Mouse (Mus musculus) lung, postnatal 25 days (tissue): ENCODE measurements around the gene Tnr.
A peak's percentile ranks its signal among the peaks of the same experiment; 100 is the strongest.

Experiments
- DNase-seq: peaks from one replicate; pipeline ENCODE4 v3.0.0; 2022; ENCODE audit warnings: low spot score

The Tnr gene

GRCm38 (mm10) chr1:159717016-159717415 lies 193.4 kb downstream of the Tnr start:
- DNase-seq: no peak

- DNase-seq: no peak
Observed at GRCm38 (mm10) chr1:159723733-159724132, 200.2 kb downstream of the Tnr start.

DNA sequence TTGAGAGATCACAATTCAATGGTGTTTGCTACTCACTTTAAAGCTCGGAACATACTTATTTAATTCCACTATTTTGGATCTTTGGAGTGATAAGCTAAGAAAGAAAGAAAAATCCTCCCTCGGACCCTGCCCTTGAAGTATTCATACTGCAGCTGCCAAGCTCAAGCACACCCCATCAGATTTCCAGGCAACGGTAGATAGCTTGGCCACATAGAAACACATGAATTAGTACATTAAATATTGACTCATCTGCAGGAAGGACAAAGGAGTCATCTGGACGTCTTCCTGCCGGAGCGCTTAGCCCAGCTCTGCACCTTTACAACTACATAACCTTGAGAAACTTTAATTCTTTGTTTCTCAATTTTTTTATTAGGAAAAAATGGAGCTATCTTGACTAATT lies 205.7 kb downstream of the Tnr start:
- DNase-seq: no peak

DNA sequence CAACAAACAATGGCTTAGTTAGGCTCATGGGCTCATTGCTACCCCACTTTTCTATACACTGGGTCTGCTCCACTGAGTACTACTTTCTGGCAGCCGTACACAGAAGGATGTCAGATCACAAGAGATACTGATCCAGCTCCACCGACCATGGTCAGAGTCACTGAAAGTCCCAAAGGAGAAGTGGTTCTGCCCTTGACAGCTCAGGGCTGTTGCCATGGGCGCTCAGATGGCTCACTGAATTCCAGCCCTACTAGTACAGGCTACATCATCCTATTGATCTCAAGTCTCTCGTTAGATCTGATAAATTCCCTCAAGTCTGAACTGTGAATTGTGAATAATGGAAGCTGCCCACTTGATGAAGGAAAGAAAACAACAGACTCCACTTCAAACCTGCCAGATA lies 207.3 kb downstream of the Tnr start:
- no peak for DNase-seq

- DNase-seq: no peak
Observed at GRCm38 (mm10) chr1:159735099-159735498, 211.5 kb downstream of the Tnr start.

GRCm38 (mm10) chr1:159739478-159739877 lies 215.9 kb downstream of the Tnr start:
- DNase-seq: no peak

DNA sequence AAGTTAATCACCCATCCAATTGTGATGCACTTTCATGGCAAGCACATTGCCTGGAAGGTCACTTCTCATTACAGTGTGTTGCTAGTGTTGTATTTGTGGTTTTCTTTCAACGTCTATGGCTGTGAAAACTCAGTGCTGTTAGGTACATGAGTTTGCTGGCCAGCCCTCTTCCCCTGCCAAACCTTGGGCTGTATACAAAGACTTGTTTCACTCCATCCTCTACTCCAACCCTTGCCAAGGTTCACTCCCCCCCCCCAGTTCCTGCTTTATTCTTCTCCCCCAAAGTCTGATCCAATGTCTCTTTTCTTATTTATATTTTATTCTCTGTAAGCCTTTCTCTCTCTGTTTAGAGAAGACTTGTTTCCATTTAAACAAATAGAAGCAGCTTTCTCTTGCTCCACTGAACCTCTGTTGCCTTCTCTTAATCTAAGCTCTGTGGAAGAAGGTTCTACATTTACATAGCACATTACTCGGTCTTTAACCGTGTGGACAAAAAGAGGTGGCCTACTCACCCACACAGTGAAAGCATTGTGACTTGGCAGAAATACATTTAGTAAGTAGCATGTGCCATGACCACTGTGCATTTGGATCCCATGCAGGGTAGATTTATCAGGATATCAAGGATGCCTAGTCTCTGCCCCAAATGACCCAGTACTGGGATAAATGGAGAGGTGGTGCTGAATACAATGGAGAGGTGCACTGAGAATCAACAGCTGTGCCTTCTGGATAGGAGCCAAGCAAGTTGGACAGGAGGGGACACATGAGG lies 217.9 kb downstream of the Tnr start:
- no peak for DNase-seq

DNA sequence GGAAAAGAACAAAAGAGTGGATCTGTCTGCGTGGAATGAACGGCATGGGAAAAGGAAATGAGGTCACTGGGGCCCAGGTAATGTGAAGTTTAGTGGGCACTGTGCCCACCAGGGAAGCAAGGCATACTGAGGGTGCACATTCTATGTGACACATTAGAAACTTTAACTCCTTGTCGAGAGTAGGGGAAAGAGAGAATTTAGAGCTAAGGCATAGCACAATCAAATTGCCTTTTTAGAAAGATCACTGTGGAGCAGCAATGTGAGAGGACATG lies 218.4 kb downstream of the Tnr start:
- DNase-seq: no peak

- no peak for DNase-seq
Observed at GRCm38 (mm10) chr1:159743744-159744253, 220.2 kb downstream of the Tnr start.

DNA sequence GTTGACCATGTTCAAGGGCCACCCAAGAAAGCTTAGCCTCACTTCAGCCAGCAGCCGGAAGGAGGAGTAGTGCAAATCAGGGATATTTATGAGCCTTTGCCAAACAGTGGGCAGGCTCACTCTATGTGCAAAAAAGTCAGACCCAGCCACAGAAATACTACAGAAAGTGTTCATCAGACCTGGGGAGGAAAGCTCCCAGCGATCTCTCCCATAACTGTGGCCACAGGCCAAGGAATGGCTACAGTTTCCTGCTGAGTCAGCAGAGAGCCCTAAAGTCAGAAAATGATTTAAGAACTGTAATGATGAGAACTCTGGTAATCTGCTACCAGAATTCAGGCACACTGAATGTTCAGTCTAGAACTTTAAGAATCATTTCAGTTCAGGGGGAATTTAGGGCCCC lies 221.7 kb downstream of the Tnr start:
- no peak for DNase-seq

DNA sequence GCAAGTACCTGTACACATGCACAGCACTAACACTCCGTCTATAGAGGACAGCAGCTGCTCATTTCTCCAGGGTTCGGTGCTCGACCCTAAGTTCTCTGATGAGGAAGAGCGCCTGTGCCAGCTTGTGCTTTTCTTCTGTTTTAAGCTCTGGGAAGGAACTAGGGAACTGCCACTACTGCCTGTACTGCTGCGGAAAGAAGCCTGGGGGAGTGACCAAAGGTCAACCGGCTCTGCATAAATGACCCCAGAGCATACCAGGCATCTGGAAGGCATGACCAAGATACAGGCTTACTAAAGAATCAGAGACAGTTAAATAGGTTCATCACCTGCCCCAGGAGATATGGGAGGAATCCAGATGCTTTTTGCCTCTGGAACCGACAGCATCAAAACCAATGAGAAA lies 224.4 kb downstream of the Tnr start:
- no peak for DNase-seq

DNA sequence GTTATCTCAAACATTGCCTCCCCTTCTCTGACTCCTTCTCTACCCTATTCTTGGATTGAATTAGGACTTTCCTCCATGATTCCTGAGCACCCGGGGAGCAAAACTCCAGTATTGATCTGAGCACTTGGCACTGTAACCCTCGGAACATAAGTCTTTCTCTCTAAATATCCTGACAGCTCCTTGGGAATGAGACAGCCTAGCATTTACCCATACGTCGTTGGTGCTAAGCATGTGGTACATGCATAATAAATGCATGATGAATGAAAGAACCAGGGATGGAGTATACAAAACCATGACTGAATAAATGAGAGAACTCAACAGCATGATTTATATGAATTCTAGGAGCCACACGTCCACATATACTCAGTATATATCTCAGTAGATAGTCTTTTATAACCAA lies 226.8 kb downstream of the Tnr start:
- no peak for DNase-seq

DNA sequence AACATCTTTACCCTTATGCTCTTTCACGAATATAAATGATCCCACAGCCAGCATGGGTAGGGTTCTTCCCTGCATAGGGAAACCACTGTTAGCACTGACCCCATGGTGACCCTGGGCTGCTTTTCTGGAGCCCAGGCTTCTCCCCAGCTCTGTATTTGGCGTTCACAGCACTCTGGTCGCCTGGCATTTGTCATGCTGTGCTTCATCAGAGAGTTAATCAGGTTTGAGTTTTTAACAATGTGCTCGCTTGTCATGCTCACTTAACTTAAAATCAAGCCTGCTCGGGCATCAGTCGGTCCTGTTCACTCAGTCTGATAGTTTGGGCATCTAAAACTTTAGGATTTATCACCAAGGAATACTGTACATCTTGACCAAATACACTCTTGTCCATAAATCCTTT lies 227.3 kb downstream of the Tnr start:
- DNase-seq: no peak

GRCm38 (mm10) chr1:159760970-159761369 lies 237.4 kb downstream of the Tnr start:
- no peak for DNase-seq

DNA sequence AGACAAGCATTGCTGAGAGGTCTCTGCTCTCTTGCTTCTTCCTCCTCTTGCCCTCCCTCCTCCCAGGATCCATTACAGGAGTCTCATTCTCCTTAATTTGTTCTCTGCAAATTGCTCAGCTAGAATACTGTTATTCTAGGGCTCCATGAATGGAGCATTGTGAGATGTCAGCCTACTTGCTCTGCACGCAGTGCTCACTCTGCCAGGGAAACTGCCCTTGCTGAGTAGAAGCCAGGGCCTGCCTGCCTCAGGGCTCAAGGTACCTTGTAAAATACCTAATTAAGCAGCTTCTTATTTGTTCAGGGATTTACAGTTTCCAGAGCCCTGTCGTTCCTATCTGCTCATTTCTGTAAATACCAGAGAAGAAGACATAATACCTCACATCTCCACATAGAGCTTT lies 240.3 kb downstream of the Tnr start:
- no peak for DNase-seq

DNA sequence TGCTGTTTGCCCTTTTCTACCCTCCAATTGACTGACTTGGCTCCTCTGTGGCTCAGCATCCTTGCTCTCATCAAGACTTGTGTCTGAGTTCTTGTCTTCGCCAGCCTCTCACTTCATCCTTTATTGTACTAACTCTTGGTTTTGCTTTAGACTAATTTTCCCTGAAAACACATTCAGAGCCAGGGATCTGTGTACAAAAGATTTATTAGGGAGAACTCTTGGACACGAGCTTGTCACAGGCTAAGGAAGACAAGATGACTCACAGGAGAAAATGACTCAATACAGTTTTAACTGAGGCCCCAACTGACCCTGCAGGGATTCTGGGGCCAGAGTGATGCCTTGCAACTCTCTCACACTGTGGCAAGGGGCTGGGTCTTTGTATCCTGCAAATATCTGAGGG lies 241.3 kb downstream of the Tnr start:
- no peak for DNase-seq

- DNase-seq: no peak
Observed at GRCm38 (mm10) chr1:159769948-159770347, 246.4 kb downstream of the Tnr start.

DNA sequence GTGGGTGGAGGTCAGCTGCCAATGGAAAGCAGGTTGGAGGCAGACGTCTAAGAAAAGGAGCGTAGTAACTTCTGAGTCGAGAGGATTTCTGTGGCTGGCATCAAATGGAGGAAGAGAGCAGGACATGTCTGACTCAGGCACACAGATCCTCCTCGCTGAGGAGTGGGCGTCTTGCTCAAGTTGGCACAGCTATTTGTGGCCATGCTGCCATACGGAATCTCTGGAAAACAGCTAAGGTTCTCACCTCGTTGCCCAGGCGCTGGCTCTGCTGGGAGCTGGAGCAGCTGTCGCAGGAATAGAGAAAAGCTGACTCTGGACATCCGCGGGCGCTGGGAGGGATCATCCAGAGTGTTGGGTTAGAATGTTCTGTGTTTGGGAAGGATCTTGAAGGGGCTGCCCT lies 250.1 kb downstream of the Tnr start:
- DNase-seq: no peak

- DNase-seq: no peak
Observed at GRCm38 (mm10) chr1:159775168-159775567, 251.6 kb downstream of the Tnr start.

- no peak for DNase-seq
Observed at GRCm38 (mm10) chr1:159777107-159777506, 253.5 kb downstream of the Tnr start.

DNA sequence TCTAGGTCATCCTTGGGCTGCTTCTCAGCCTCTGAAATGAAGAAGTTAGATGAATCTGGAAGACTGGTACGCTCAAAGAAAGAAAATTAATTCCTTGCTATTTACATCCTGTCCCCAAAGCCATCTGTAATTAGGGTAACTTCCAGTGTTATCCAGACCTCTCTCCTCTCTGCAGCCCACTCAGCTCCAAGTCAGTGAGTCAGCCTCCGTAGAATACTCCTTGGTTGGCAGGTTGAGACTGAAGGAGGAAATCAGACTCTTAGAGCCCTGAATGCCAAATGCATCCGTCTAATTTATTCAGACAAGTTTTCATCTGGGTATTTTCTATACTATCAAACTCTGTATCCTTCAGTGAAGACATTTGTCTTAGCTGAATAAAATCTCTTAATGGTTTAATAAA lies 255.9 kb downstream of the Tnr start:
- DNase-seq: no peak

- DNase-seq: peak; percentile 10
Observed at GRCm38 (mm10) chr1:159783842-159784241, 260.3 kb downstream of the Tnr start.

- DNase-seq: no peak
Observed at GRCm38 (mm10) chr1:159788312-159788711, 264.7 kb downstream of the Tnr start.

DNA sequence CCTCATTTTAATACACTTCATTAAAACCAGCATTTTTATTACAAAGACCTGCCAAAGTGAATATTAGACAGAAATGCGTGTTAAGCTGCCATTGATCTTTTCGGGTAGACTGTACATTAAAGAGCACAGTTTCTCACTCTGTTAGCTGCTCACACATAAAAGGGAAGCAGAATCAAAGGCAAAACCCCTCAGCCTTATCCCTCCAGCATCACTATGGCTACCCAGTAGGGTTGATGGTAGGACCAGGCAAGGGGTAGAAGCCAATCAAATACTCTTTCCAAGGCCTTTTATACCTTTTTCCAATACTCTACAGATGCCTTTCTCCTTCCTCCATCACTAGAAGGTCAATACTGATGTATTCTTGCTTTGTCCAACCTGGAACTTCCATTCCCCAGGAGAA lies 269.0 kb downstream of the Tnr start:
- DNase-seq: no peak

DNA sequence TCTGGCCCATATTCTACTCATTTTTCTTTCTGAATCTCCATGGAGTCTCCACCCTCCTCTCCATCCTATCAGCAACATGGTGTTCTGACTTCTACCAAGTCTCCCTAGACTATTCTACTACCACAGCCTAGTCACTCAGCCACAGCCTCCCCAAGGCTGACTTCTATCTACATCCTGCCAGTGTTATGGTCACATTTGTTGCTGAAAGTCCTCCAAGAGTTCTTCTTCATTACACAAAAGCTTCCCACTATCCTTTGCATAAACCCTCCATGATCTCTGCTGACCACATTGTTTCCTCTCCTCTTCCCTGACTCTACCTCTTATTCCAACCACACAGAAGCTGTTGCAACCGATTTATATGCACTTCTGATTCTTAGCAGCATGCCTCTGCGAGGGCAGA lies 272.5 kb downstream of the Tnr start:
- DNase-seq: no peak
